Mouse (Mus musculus) stomach, postnatal 0 days (tissue): Measurements from ENCODE around the gene Gatm. TPM values are rescaled to one million over a fixed set of nuclear protein-coding genes. Genes with fewer than 3 reads are reported as not detected.

ENCODE experiments used
- ATAC-seq: fragments of 200-750 bp; cut with Nextera tagmentation; 2 replicates; pipeline ENCODE4 v1.8.0; 2017; ENCODE audit not compliant: low FRiP score, low TSS enrichment
- DNase-seq: peaks from one replicate; pipeline ENCODE4 v3.0.0-alpha.2; 2016; ENCODE audit warnings: low spot score
- H3K27ac ChIP-seq: fragments of 300-500 bp; sonication (generic); replicated peaks from 2 replicates; pipeline ENCODE4 v1.5.1; 2014; ENCODE audit warnings: mild to moderate bottlenecking, control low read depth
- H3K27me3 ChIP-seq: fragments of 300-500 bp; sonication (generic); 2 replicates; pipeline ENCODE4 v1.6.1; 2014; ENCODE audit warnings: low read length; ENCODE audit not compliant: control insufficient read depth, insufficient read depth
- H3K36me3 ChIP-seq: fragments of 300-500 bp; sonication (generic); 2 replicates; pipeline ENCODE4 v1.6.1; 2014; ENCODE audit warnings: low read length, mixed read lengths; ENCODE audit not compliant: control insufficient read depth, insufficient read depth
- H3K4me1 ChIP-seq: fragments of 300-500 bp; sonication (generic); replicated peaks from 2 replicates; pipeline ENCODE4 v1.6.1; 2014; ENCODE audit warnings: antibody characterized with exemption; ENCODE audit not compliant: control insufficient read depth, insufficient read depth
- H3K4me2 ChIP-seq: fragments of 300-500 bp; sonication (generic); replicated peaks from 2 replicates; pipeline ENCODE4 v1.6.1; 2014; ENCODE audit warnings: low read depth, mild to moderate bottlenecking, control low read depth, moderate library complexity
- H3K4me3 ChIP-seq: fragments of 300-500 bp; sonication (generic); 2 replicates; pipeline ENCODE4 v1.5.1; 2014; ENCODE audit warnings: low read depth, low read length, control low read depth
- H3K9ac ChIP-seq: fragments of 300-500 bp; sonication (generic); 2 replicates; pipeline ENCODE4 v1.6.1; 2014; ENCODE audit warnings: mild to moderate bottlenecking, low read length, control low read depth, mixed read lengths
- H3K9me3 ChIP-seq: fragments of 300-500 bp; sonication (generic); 2 replicates; pipeline ENCODE4 v1.6.1; 2016; ENCODE audit warnings: low read length; ENCODE audit not compliant: control insufficient read depth
- CTCF ChIP-seq: IDR thresholded peaks from 2 replicates; pipeline ENCODE4 v1.5.1; 2016; ENCODE audit warnings: antibody characterized with exemption, low read depth, mild to moderate bottlenecking, moderate library complexity
- EP300 ChIP-seq: optimal IDR thresholded peaks from 2 replicates; pipeline ENCODE3; 2016; ENCODE audit warnings: antibody characterized with exemption
- WGBS: fragments of 180-500 bp; shearing (Covaris S2); extraction: QIAGEN DNeasy Blood & Tissue Kit; methylation state at CpG from one replicate; pipeline ENCODE4 v1.1.7; 2014; 5-methylcytosine and 5-hydroxymethylcytosine counted together
- polyA plus RNA-seq: library from polyadenylated mRNA; unstranded; fragments of >200 nt; fragmentation: Nextera tagmentation; extraction: Ambion mirVana; gene quantifications from 2 replicates; pipeline ENCODE4 v1.2.1, GENCODE M21; 2015

Gatm gene
- polyA plus RNA-seq, 1 experiment from 2014 or later, result 8.5 TPM

DNA sequence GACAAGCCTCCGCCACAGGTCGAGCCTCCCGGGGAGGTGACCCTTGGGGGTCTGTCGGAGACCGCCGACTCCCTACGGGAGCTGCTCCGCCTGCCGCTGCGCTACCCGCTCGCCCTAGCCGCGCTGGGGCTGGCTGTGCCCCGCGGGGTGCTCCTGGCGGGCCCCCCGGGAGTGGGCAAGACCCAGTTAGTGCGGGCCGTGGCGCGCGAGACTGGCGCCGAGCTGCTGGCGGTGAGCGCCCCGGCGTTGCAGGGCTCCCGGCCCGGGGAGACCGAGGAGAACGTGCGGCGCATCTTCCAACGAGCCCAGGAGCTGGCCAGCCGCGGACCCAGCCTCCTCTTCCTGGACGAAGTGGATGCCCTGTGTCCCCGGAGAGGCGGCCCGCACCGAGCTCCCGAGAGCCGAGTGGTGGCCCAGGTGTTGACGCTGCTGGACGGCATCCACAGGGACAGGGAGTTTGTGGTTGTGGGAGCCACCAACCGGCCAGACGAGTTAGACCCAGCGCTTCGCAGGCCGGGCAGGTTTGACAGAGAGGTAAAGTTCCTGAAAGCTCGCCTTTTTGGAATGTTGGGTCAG is 20.2 kb upstream of the Gatm start:
- peak overlapping the region; percentile 89 for H3K27ac ChIP-seq
- H3K36me3 ChIP-seq, result peaks cover 6% of the 10 kb centered on the region; the same call in 1 of the 2 replicates
- H3K9me3 ChIP-seq, result no peaks in the 10 kb centered on the region
- ATAC-seq (peak; percentile 62), DNase-seq (peak; percentile 82)
- TF ChIP-seq CTCF, result peak; percentile 32; the same call in 1 of the 2 replicates
- TF ChIP-seq EP300, result no peak
- no peaks in the 10 kb centered on the region for H3K27me3 ChIP-seq
- peak overlapping the region; percentile 100 for H3K4me2 ChIP-seq
- under 1% methylated on average over 53 of the region's 53 CpGs for WGBS
- no peaks in the 10 kb centered on the region for H3K4me1 ChIP-seq
- peak overlapping the region; percentile 86 for H3K9ac ChIP-seq
- H3K4me3 ChIP-seq, result peak overlapping the region; percentile 90

GRCm38 (mm10) chr2:122630465-122631225 is 19.5 kb upstream of the Gatm start:
- DNase-seq (peak; percentile 84), ATAC-seq (peak; percentile 81)
- Histone ChIP-seq H3K27me3 (no peaks in the 10 kb centered on the region), H3K36me3 (peaks cover 6% of the 10 kb centered on the region; the same call in 1 of the 2 replicates), H3K9ac (peak overlapping the region; percentile 86), H3K27ac (peak overlapping the region; percentile 89), H3K4me3 (peak overlapping the region; percentile 90), H3K4me2 (peak overlapping the region; percentile 100), H3K9me3 (no peaks in the 10 kb centered on the region), H3K4me1 (no peaks in the 10 kb centered on the region)
- TF ChIP-seq CTCF, result no peak
- no peak for TF ChIP-seq EP300
- WGBS, result under 1% methylated on average over 70 of the region's 75 CpGs

- no peak for ATAC-seq
Measured at GRCm38 (mm10) chr2:122629871-122630270, 18.8 kb upstream of the Gatm start.

DNA sequence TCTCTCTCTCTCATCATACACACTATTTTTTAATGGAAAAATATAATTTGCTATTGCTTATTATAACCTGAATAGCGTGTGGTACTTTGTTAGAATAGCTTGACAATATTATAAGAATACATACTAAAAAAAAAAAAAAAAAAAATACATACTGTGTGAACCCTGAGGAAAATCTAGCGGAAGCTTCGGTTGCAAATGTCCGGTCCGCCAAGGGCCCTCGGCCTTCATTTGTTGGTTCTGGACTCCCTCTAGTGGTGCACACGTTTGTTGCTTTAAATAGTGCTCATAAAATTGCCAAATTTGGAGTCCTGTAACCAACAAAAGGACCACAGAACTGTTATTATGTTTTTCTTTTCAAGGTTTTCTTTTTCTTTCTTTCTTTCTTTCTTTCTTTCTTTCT is 17.9 kb upstream of the Gatm start:
- no peak for ATAC-seq
- DNase-seq, result peak; percentile 78
- peaks cover 4% of the 10 kb centered on the region; the same call in 1 of the 2 replicates for H3K36me3 ChIP-seq
- H3K27ac ChIP-seq, result no peak overlapping the region
- no peak overlapping the region for H3K4me2 ChIP-seq
- no peaks in the 10 kb centered on the region for H3K9me3 ChIP-seq
- WGBS, result under 1% methylated on average over 7 of the region's 7 CpGs
- H3K4me3 ChIP-seq, result no peak overlapping the region
- H3K4me1 ChIP-seq, result no peaks in the 10 kb centered on the region
- H3K27me3 ChIP-seq, result no peaks in the 10 kb centered on the region
- TF ChIP-seq EP300 (no peak), CTCF (peak; percentile 92)
- no peak overlapping the region for H3K9ac ChIP-seq

More at GRCm38 (mm10) chr2:122629871-122630270, 18.8 kb upstream of the Gatm start:
- peak overlapping the region; percentile 90; the same call in 1 of the 2 replicates for H3K4me3 ChIP-seq
- DNase-seq, result no peak
- H3K36me3 ChIP-seq, result peaks cover 6% of the 10 kb centered on the region; the same call in 1 of the 2 replicates
- no peaks in the 10 kb centered on the region for H3K4me1 ChIP-seq
- no peak overlapping the region for H3K27ac ChIP-seq
- peak overlapping the region; percentile 100 for H3K4me2 ChIP-seq
- TF ChIP-seq EP300 (no peak), CTCF (no peak)
- 50% methylated on average over 6 of the region's 6 CpGs for WGBS
- H3K9ac ChIP-seq, result no peak overlapping the region
- no peaks in the 10 kb centered on the region for H3K27me3 ChIP-seq
- no peaks in the 10 kb centered on the region for H3K9me3 ChIP-seq

DNA sequence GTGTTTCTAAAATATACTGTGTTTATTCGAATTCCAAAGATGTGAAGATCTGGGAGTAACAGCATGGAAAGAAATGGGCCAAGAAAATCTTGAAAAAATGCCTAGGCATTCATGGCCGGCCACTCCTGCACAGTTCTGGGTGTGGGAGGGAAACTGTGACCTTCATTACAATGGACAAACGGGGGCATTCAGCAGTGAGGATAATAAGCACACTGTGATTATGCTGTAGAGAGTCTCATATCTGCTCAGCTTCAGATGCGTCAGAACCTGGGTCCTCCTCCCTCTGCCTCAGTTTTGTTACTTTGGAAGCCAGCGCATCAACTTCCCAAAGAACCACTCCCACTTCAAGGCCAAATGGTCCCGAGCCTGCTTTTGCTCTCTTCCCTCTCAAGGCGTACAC is 14.8 kb upstream of the Gatm start:
- TF ChIP-seq EP300 (no peak), CTCF (no peak)
- no peaks in the 10 kb centered on the region for H3K36me3 ChIP-seq
- no peaks in the 10 kb centered on the region for H3K27me3 ChIP-seq
- no peaks in the 10 kb centered on the region for H3K4me1 ChIP-seq
- H3K27ac ChIP-seq, result no peak overlapping the region
- no peak overlapping the region for H3K4me3 ChIP-seq
- no peaks in the 10 kb centered on the region for H3K9me3 ChIP-seq
- WGBS, result 45% methylated on average over 7 of the region's 7 CpGs
- DNase-seq, result no peak
- no peak overlapping the region for H3K4me2 ChIP-seq
- ATAC-seq, result no peak
- no peak overlapping the region for H3K9ac ChIP-seq
